Mouse (Mus musculus) left cerebral cortex, postnatal 10 days (tissue): ENCODE results near the gene Gm6763. TPM values are rescaled to one million over a fixed set of nuclear protein-coding genes. Genes with fewer than 3 reads are reported as not detected.
"Not testable (repeated sequence)": the region's sequence is repeated elsewhere in the genome, so short reads cannot be mapped to it uniquely, and the experiment has no call there.

Experiments
- DNase-seq, 2 experiments: peaks; one replicate each; pipeline ENCODE4 v3.0.0; 2021 to 2022; ENCODE audit warnings: low spot score in 2 of 2, mixed read lengths in 1 of 2; ENCODE audit errors: extremely low spot score in 1 of 2
- intact Hi-C: fragments of 180-260 bp; cut with DNase I; formaldehyde crosslinking; loops from one replicate; pipeline ENCODE4 v1.15.1; 2025
- total RNA-seq, 2 experiments: library from RNA; stranded (reverse); gene quantifications; 2 replicates each; pipeline ENCODE4 v1.2.3; 2021

Gene Gm6763
- total RNA-seq: not detected

- DNase-seq, intact Hi-C loops: not testable (repeated sequence)
Measured at GRCm38 (mm10) chr10:104151197-104151596, at the start of gene Gm6763. Gene Gm6763, plus strand, starts transcription at chr10:104151497.

GRCm38 (mm10) chr10:104110044-104110443, 41.3 kb upstream of the Gm6763 start:
- intact Hi-C loops: no loop called here
- DNase-seq: no peak

- intact Hi-C loops: no loop called here
- DNase-seq: no peak
Measured at GRCm38 (mm10) chr10:104118312-104118711, 33.0 kb upstream of the Gm6763 start.

GRCm38 (mm10) chr10:104142687-104143086, 8.6 kb upstream of the Gm6763 start, which contains the start of gene Gm21293:
Gene Gm21293, plus strand, starts transcription at chr10:104142987.
- intact Hi-C loops, DNase-seq: not testable (repeated sequence)

GRCm38 (mm10) chr10:104159706-104160105, 8.4 kb downstream of the Gm6763 start, which contains the start of gene Gm8764:
Gene Gm8764, plus strand, starts transcription at chr10:104160006.
- DNase-seq, intact Hi-C loops: not testable (repeated sequence)

GRCm38 (mm10) chr10:104168215-104168614, 16.9 kb downstream of the Gm6763 start, which contains the start of gene Gm21304:
Gene Gm21304, plus strand, starts transcription at chr10:104168515.
- DNase-seq, intact Hi-C loops: not testable (repeated sequence)

GRCm38 (mm10) chr10:104176724-104177123, 25.4 kb downstream of the Gm6763 start, which contains the start of gene Gm21312:
Gene Gm21312, plus strand, starts transcription at chr10:104177024.
- intact Hi-C loops, DNase-seq: not testable (repeated sequence)

- intact Hi-C loops, DNase-seq: not testable (repeated sequence)
Measured at GRCm38 (mm10) chr10:104185233-104185632, 33.9 kb downstream of the Gm6763 start, which contains the start of gene Gm20765. Gene Gm20765, plus strand, starts transcription at chr10:104185533.

GRCm38 (mm10) chr10:104193742-104194141, 42.4 kb downstream of the Gm6763 start, which contains the start of gene Gm4340:
Gene Gm4340, plus strand, starts transcription at chr10:104194042.
- DNase-seq, intact Hi-C loops: not testable (repeated sequence)

Other genes starting within 250 kb of the Gm6763 start
- not detected for gene Gm21293, start 8.5 kb upstream of the Gm6763 start, total RNA-seq
- gene Gm8764, start 8.5 kb downstream of the Gm6763 start, total RNA-seq: not detected
- not detected for gene Gm21304, start 17.0 kb downstream of the Gm6763 start, total RNA-seq
- gene Gm21312, start 25.5 kb downstream of the Gm6763 start, total RNA-seq: not detected
- gene Gm20765, start 34.0 kb downstream of the Gm6763 start, total RNA-seq: not detected
- not detected for gene Gm4340, start 42.5 kb downstream of the Gm6763 start, total RNA-seq